Mouse (Mus musculus): ENCODE data around the gene Pparg.

- TF ChIP-seq CTCF (IDR thresholded peaks at IDR 0.05; ENCODE audit: extremely low read depth, insufficient read depth, low read length) (no peak), POLR2A (IDR thresholded peaks at IDR 0.05; ENCODE audit: extremely low read depth, insufficient read depth, low read length) (no peak)
Measured at GRCm38 (mm10) chr6:115440231-115441006, 79.7 kb downstream of the Pparg start.
